Mouse (Mus musculus): ENCODE results near the gene Hmgcl.

Hmgcl gene

GRCm38 (mm10) chr4:135946278-135946658 lies at the start of gene Hmgcl:
Hmgcl (plus strand) TSS chr4:135946448.
- DNase-seq: peak; percentile 96

- DNase-seq: peak; percentile 77
Measured at GRCm38 (mm10) chr4:135898380-135899049, 47.7 kb upstream of the Hmgcl start.

GRCm38 (mm10) chr4:135899050-135899448 lies 47.2 kb upstream of the Hmgcl start:
- no peak for DNase-seq

- no peak for DNase-seq
Measured at GRCm38 (mm10) chr4:135900008-135900407, 46.2 kb upstream of the Hmgcl start.

- no peak for DNase-seq
Measured at GRCm38 (mm10) chr4:135902606-135903242, 43.5 kb upstream of the Hmgcl start.

GRCm38 (mm10) chr4:135904810-135905209 lies 41.4 kb upstream of the Hmgcl start:
- no peak for DNase-seq

GRCm38 (mm10) chr4:135906633-135907032 lies 39.6 kb upstream of the Hmgcl start:
- DNase-seq: no peak

GRCm38 (mm10) chr4:135909326-135910066 lies 36.8 kb upstream of the Hmgcl start:
- no peak for DNase-seq

- no peak for DNase-seq
Measured at GRCm38 (mm10) chr4:135911531-135911930, 34.7 kb upstream of the Hmgcl start.

GRCm38 (mm10) chr4:135912164-135912563 lies 34.1 kb upstream of the Hmgcl start:
- no peak for DNase-seq

GRCm38 (mm10) chr4:135912835-135913234 lies 33.4 kb upstream of the Hmgcl start:
- DNase-seq: no peak

GRCm38 (mm10) chr4:135913433-135913832 lies 32.8 kb upstream of the Hmgcl start:
- no peak for DNase-seq

GRCm38 (mm10) chr4:135918635-135919279 lies 27.5 kb upstream of the Hmgcl start:
- no peak for DNase-seq

- DNase-seq: no peak
Measured at GRCm38 (mm10) chr4:135919280-135919639, 27.0 kb upstream of the Hmgcl start.

- DNase-seq: peak; percentile 98
Measured at GRCm38 (mm10) chr4:135920304-135921241, 25.7 kb upstream of the Hmgcl start, which contains the start of gene Fuca1. Fuca1 (plus strand) TSS chr4:135920735.

GRCm38 (mm10) chr4:135921257-135922120 lies 24.8 kb upstream of the Hmgcl start:
- DNase-seq: no peak

- no peak for DNase-seq
Measured at GRCm38 (mm10) chr4:135922190-135922589, 24.1 kb upstream of the Hmgcl start.

- no peak for DNase-seq
Measured at GRCm38 (mm10) chr4:135924418-135924817, 21.8 kb upstream of the Hmgcl start.

- DNase-seq: no peak
Measured at GRCm38 (mm10) chr4:135925341-135925740, 20.9 kb upstream of the Hmgcl start.

- no peak for DNase-seq
Measured at GRCm38 (mm10) chr4:135926195-135926808, 19.9 kb upstream of the Hmgcl start.

GRCm38 (mm10) chr4:135926861-135927260 lies 19.4 kb upstream of the Hmgcl start:
- DNase-seq: no peak

Measured in thymus, postnatal 14 days (tissue).